Mouse (Mus musculus) kidney, embryonic 16.5 days (tissue): ENCODE data around the gene Kat8. TPM values are rescaled to one million over a fixed set of nuclear protein-coding genes. Genes with fewer than 3 reads are reported as not detected.

Source experiments
- ATAC-seq: fragments of 200-750 bp; cut with Nextera tagmentation; 2 replicates; pipeline ENCODE4 v1.8.0; 2017; ENCODE audit warnings: moderate TSS enrichment; ENCODE audit not compliant: low FRiP score, low TSS enrichment
- H3K27ac ChIP-seq: fragments of 300-500 bp; sonication (generic); 2 replicates; pipeline ENCODE4 v1.5.1; 2014; ENCODE audit warnings: low read length
- H3K27me3 ChIP-seq: fragments of 300-500 bp; sonication (generic); 2 replicates; pipeline ENCODE4 v1.6.1; 2014; ENCODE audit warnings: low read length, control low read depth, mixed read lengths; ENCODE audit not compliant: insufficient read depth
- H3K36me3 ChIP-seq: fragments of 300-500 bp; sonication (generic); 2 replicates; pipeline ENCODE4 v1.6.1; 2014; ENCODE audit warnings: low read length, control low read depth, mixed read lengths; ENCODE audit not compliant: insufficient read depth
- H3K4me1 ChIP-seq: fragments of 300-500 bp; sonication (generic); 2 replicates; pipeline ENCODE4 v1.6.1; 2014; ENCODE audit warnings: low read length, control low read depth, mixed read lengths; ENCODE audit not compliant: insufficient read depth
- H3K4me2 ChIP-seq: fragments of 300-500 bp; sonication (generic); replicated peaks from 2 replicates; pipeline ENCODE4 v1.6.1; 2014; ENCODE audit warnings: low read depth, low read length
- H3K4me3 ChIP-seq: fragments of 300-500 bp; sonication (generic); 2 replicates; pipeline ENCODE4 v1.5.1; 2014; ENCODE audit warnings: mild to moderate bottlenecking, low read length
- H3K9ac ChIP-seq: fragments of 300-500 bp; sonication (generic); replicated peaks from 2 replicates; pipeline ENCODE4 v1.6.1; 2014; ENCODE audit warnings: low read length
- H3K9me3 ChIP-seq: fragments of 300-500 bp; sonication (generic); 2 replicates; pipeline ENCODE4 v1.6.1; 2016; ENCODE audit warnings: low read length, control low read depth
- WGBS: fragments of 180-500 bp; shearing (Covaris S2); extraction: QIAGEN DNeasy Blood & Tissue Kit; methylation state at CpG from one replicate; pipeline ENCODE4 v1.1.7; 2014; 5-methylcytosine and 5-hydroxymethylcytosine counted together
- polyA plus RNA-seq: library from polyadenylated mRNA; unstranded; fragments of >200 nt; fragmentation: Nextera tagmentation; extraction: Ambion mirVana; gene quantifications from 2 replicates; pipeline ENCODE4 v1.2.1, GENCODE M21; 2015

The Kat8 gene
- polyA plus RNA-seq, 1 experiment from 2014 or later: 42.7 TPM

DNA sequence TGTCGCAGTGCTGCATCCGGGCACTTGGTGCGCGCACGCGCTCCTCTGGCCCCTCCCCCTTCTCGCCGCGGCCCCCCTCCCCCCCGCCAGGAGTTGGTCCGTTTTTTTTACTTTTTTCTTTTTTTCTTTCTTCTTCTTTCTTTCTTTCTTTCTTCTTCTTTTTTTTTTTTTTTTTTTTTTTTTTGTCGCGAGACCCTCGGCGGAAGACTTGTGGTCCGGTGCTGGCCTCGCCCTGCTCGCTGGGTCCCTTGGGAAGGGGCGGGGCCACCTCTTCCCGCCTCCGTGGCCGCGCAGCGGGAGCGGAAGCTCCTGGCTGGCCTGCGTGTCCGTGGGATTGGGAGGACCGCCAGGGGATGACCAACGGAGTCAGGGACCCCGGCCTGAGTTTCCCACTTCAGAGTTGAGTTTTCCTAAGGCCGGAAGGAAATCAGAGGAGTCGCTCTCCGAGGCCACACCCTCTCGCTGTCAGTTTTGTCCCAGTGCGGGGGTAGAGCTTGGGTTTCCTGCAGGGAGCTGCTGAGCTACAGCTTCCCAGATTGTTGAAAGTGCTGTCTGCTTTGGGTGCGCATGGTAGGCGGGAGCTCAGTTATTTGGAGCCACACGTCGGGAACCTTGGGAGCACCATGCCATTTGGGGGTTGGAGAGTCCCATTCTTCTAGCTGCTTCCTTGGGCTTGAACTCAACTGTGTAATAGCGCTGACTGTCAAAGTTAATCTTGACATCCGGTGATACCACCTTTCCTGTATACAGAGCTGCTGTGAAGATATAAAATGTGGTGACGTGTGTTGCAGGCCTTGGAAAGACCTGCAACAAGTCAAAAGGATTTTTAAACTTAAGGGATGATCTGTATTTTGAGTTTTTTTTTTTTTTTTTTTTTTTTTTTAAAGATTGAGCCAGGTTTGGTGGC is 55.9 kb downstream of the Kat8 start:
- WGBS: under 1% methylated on average over 40 of the region's 42 CpGs
- Histone ChIP-seq H3K9me3 (no peaks in the 10 kb centered on the region), H3K4me3 (peak overlapping the region; percentile 99), H3K27me3 (no peaks in the 10 kb centered on the region), H3K4me1 (peaks cover 24% of the 10 kb centered on the region), H3K4me2 (peak overlapping the region; percentile 56), H3K27ac (peak overlapping the region; percentile 98), H3K36me3 (peaks cover 33% of the 10 kb centered on the region), H3K9ac (peak overlapping the region; percentile 100)
- ATAC-seq: peak; percentile 64

- WGBS: 92% methylated on average over 2 of the region's 2 CpGs
- no peak overlapping the region for H3K4me2 ChIP-seq
- H3K27ac ChIP-seq: no peak overlapping the region
- no peak for ATAC-seq
- no peak overlapping the region for H3K9ac ChIP-seq
- H3K27me3 ChIP-seq: no peaks in the 10 kb centered on the region
- H3K4me3 ChIP-seq: no peak overlapping the region
- H3K36me3 ChIP-seq: peaks cover 86% of the 10 kb centered on the region
- no peaks in the 10 kb centered on the region for H3K9me3 ChIP-seq
- peaks cover 10% of the 10 kb centered on the region for H3K4me1 ChIP-seq
These were observed 62.2 kb downstream of the Kat8 start for GRCm38 (mm10) chr7:127974413-127974930.

Other genes with a start within 250 kb of the Kat8 start
- gene Bcl7c, start 203.6 kb upstream of the Kat8 start, polyA plus RNA-seq: 50.5 and 54.5 TPM in 2 replicates
- 14.0 and 14.7 TPM in 2 replicates for gene Ctf1, start 199.8 kb upstream of the Kat8 start, polyA plus RNA-seq
- 0.15 and 0.32 TPM in 2 replicates for gene Ctf2, start 180.3 kb upstream of the Kat8 start, polyA plus RNA-seq
- 5.4 TPM in 2 replicates for gene Fbxl19, start 168.0 kb upstream of the Kat8 start, polyA plus RNA-seq
- 31.2 and 34.8 TPM in 2 replicates for gene Orai3, start 142.7 kb upstream of the Kat8 start, polyA plus RNA-seq
- 18.9 and 19.4 TPM in 2 replicates for gene Setd1a, start 135.8 kb upstream of the Kat8 start, polyA plus RNA-seq
- not detected in 2 replicates for gene Gm49388, start 126.9 kb upstream of the Kat8 start, polyA plus RNA-seq
- 28.2 and 33.2 TPM in 2 replicates for gene Hsd3b7, start 111.9 kb upstream of the Kat8 start, polyA plus RNA-seq
- 44.6 and 48.0 TPM in 2 replicates for gene Stx4a, start 88.2 kb upstream of the Kat8 start, polyA plus RNA-seq
- gene Stx1b, start 88.0 kb upstream of the Kat8 start, polyA plus RNA-seq: 3.6 and 4.4 TPM in 2 replicates
- 13.0 and 15.7 TPM in 2 replicates for gene Zfp646, start 36.3 kb upstream of the Kat8 start, polyA plus RNA-seq
- gene Zfp668, start 35.7 kb upstream of the Kat8 start, polyA plus RNA-seq: 21.0 and 25.6 TPM in 2 replicates
- 5.9 and 6.5 TPM in 2 replicates for gene Prss53, start 21.5 kb upstream of the Kat8 start, polyA plus RNA-seq
- gene Gm21974, start 17.1 kb upstream of the Kat8 start, polyA plus RNA-seq: not detected in 2 replicates
- 163 and 168 TPM in 2 replicates for gene Vkorc1, start 16.9 kb upstream of the Kat8 start, polyA plus RNA-seq
- gene Bckdk, start 8.4 kb upstream of the Kat8 start, polyA plus RNA-seq: 155 and 156 TPM in 2 replicates
- 93.2 and 98.7 TPM in 2 replicates for gene Prss8, start 17.6 kb downstream of the Kat8 start, polyA plus RNA-seq
- 15.2 TPM in 2 replicates for gene Prss36, start 34.2 kb downstream of the Kat8 start, polyA plus RNA-seq
- gene Fus, start 54.9 kb downstream of the Kat8 start, polyA plus RNA-seq: 359 and 373 TPM in 2 replicates
- 60.1 and 61.8 TPM in 2 replicates for gene Pycard, start 81.4 kb downstream of the Kat8 start, polyA plus RNA-seq
- 0.16 and 0.23 TPM in 2 replicates for gene Trim72, start 91.4 kb downstream of the Kat8 start, polyA plus RNA-seq
- 0.80 and 1.0 TPM in 2 replicates for gene Itgam, start 150.1 kb downstream of the Kat8 start, polyA plus RNA-seq
- gene Gm49368, start 150.2 kb downstream of the Kat8 start, polyA plus RNA-seq: not detected in 2 replicates
- gene Itgax, start 217.0 kb downstream of the Kat8 start, polyA plus RNA-seq: 0.06 TPM in 2 replicates
- gene Itgad, start 241.9 kb downstream of the Kat8 start, polyA plus RNA-seq: not detected in 2 replicates